Mouse (Mus musculus) gastrocnemius, adult 2 months (tissue): Measurements from ENCODE around the gene Zfp942. TPM values are rescaled to one million over a fixed set of nuclear protein-coding genes. Genes with fewer than 3 reads are reported as not detected.
"Not testable (repeated sequence)": the region's sequence is repeated elsewhere in the genome, so short reads cannot be mapped to it uniquely, and the experiment has no call there.

ENCODE experiments used
- DNase-seq: peaks from one replicate; pipeline ENCODE4 v3.0.0; 2022
- H3K27ac ChIP-seq: fragments of 200-600 bp; 2 replicates; pipeline ENCODE4 v1.8.1; 2022; ENCODE audit warnings: mild to moderate bottlenecking
- H3K4me3 ChIP-seq: fragments of 200-600 bp; 2 replicates; pipeline ENCODE4 v1.8.1; 2022; ENCODE audit warnings: mild to moderate bottlenecking, moderate library complexity
- CTCF ChIP-seq: fragments of 200-600 bp; IDR thresholded peaks from 2 replicates; pipeline ENCODE4 v1.8.1; 2022; ENCODE audit warnings: antibody characterized with exemption, mild to moderate bottlenecking, moderate library complexity
- intact Hi-C: fragments of 180-260 bp; cut with DNase I; formaldehyde crosslinking; loops from one replicate; pipeline ENCODE4 v1.15.1; 2025
- long read RNA-seq, 2 experiments: library from polyadenylated mRNA; stranded (forward); transcript quantifications; one replicate each; pipeline ENCODE4 v2.0.0; 2021
- total RNA-seq, 2 experiments: library from RNA; stranded (reverse); gene quantifications; 2 replicates each; pipeline ENCODE4 v1.2.3; 2021

Gene Zfp942
- total RNA-seq = 1 to 10 TPM; 5.5 to 7.1 TPM
- long read RNA-seq, experiment 1, transcript Zfp942-202 (6 exons, 3,265 nt) = major isoform, 6 of 16 reads
- long read RNA-seq, experiment 1, partial matches to known transcripts = 0 of 16 reads
- long read RNA-seq, experiment 1, other reads (novel, unspliced or antisense) = 10 of 16 reads
- long read RNA-seq, experiment 2, partial matches to known transcripts = 0 of 8 reads
- long read RNA-seq, experiment 2, other reads (novel, unspliced or antisense) = 5 of 8 reads

- DNase-seq = peak; percentile 83
- intact Hi-C loops = loop anchor here (10.0 kb wide), 1 partner anchor 258 kb away; the partner anchor contains the start of gene Zfp760
- Histone ChIP-seq H3K27ac (peak within 1 kb of the TSS; percentile 92), H3K4me3 (peak within 1 kb of the TSS; percentile 83)
Observed at GRCm38 (mm10) chr17:21962107-21962907, at the start of gene Zfp942, which contains the start of gene Zfp943. Zfp942 (minus strand) TSS chr17:21962464. Zfp943 (plus strand) TSS chr17:21962552.

GRCm38 (mm10) chr17:21963302-21963701 lies 1.0 kb upstream of the Zfp942 start:
- no peak for TF ChIP-seq CTCF
- intact Hi-C loops = loop anchor here (10.0 kb wide), 1 partner anchor 259 kb away; the partner anchor contains the start of gene Zfp760

GRCm38 (mm10) chr17:21909456-21910052 lies 52.7 kb downstream of the Zfp942 start, which contains the start of gene Zfp995:
Zfp995 (minus strand) TSS chr17:21909926.
- Histone ChIP-seq H3K4me3 (peak within 1 kb of the TSS; percentile 80), H3K27ac (peak within 1 kb of the TSS; percentile 68)
- intact Hi-C loops = not testable (repeated sequence)
- peak; percentile 69 for DNase-seq

More at GRCm38 (mm10) chr17:21963302-21963701, 1.0 kb upstream of the Zfp942 start:
- DNase-seq = no peak
- Histone ChIP-seq H3K27ac (peak overlapping the region; percentile 92), H3K4me3 (peak overlapping the region; percentile 83)

- no peak for TF ChIP-seq CTCF
- DNase-seq = no peak
- H3K27ac ChIP-seq = peak overlapping the region; percentile 68
- H3K4me3 ChIP-seq = peak overlapping the region; percentile 80
- intact Hi-C loops = no loop called here
Observed at GRCm38 (mm10) chr17:21909039-21909438, 53.2 kb downstream of the Zfp942 start.

Other genes with a start within 250 kb of the Zfp942 start
- 1 to 10 TPM; 4.9 to 6.0 TPM for gene Zfp229, start 231.7 kb downstream of the Zfp942 start, total RNA-seq
- gene Zfp820, start 116.7 kb downstream of the Zfp942 start, total RNA-seq = under 1 TPM; 0.33 TPM
- 1 to 10 TPM in 1 of 2 experiments, under 1 TPM in 1; 0.99 to 1.2 TPM for gene Zfp995, start 52.5 kb downstream of the Zfp942 start, total RNA-seq
- 10 to 100 TPM; 21.5 to 22.9 TPM for gene Zfp943, start 88 bp upstream of the Zfp942 start, total RNA-seq
- gene Zfp947, start 203.7 kb upstream of the Zfp942 start, total RNA-seq = under 1 TPM; 0.38 to 0.92 TPM